Mouse (Mus musculus) lung, embryonic 16.5 days (tissue): ENCODE measurements at regions not wholly inside any gene's neighbourhood (a gene's known extent, or its start where the extent isn't known, plus 50 kb on each side); places are given as distances from the start of the nearest gene placed in this dataset.

Source experiments
- ATAC-seq: fragments of 200-750 bp; cut with Nextera tagmentation; 2 replicates; pipeline ENCODE4 v1.8.0; 2017; ENCODE audit warnings: low read depth, mild to moderate bottlenecking, moderate library complexity
- H3K27ac ChIP-seq: fragments of 300-500 bp; sonication (generic); 2 replicates; pipeline ENCODE4 v1.5.1; 2014; ENCODE audit warnings: mild to moderate bottlenecking, control low read depth, low read length
- H3K27me3 ChIP-seq: fragments of 300-500 bp; sonication (generic); 2 replicates; pipeline ENCODE4 v1.6.1; 2014; ENCODE audit warnings: low read depth, low read length, mixed read lengths; ENCODE audit not compliant: control insufficient read depth, insufficient read depth
- H3K36me3 ChIP-seq: fragments of 300-500 bp; sonication (generic); 2 replicates; pipeline ENCODE4 v1.6.1; 2014; ENCODE audit warnings: low read length; ENCODE audit not compliant: control insufficient read depth, insufficient read depth
- H3K4me1 ChIP-seq: fragments of 300-500 bp; sonication (generic); replicated peaks from 2 replicates; pipeline ENCODE4 v1.6.1; 2014; ENCODE audit warnings: low read length, mixed read lengths; ENCODE audit not compliant: control insufficient read depth, insufficient read depth
- H3K4me2 ChIP-seq: fragments of 300-500 bp; sonication (generic); 2 replicates; pipeline ENCODE4 v1.6.1; 2014; ENCODE audit warnings: low read depth, low read length, control low read depth
- H3K4me3 ChIP-seq: fragments of 300-500 bp; sonication (generic); 2 replicates; pipeline ENCODE4 v1.5.1; 2014; ENCODE audit warnings: mild to moderate bottlenecking, low read length, control low read depth
- H3K9ac ChIP-seq: fragments of 300-500 bp; sonication (generic); 2 replicates; pipeline ENCODE4 v1.6.1; 2014; ENCODE audit warnings: low read length, control low read depth
- H3K9me3 ChIP-seq: fragments of 300-500 bp; sonication (generic); 2 replicates; pipeline ENCODE4 v1.6.1; 2016; ENCODE audit warnings: low read length; ENCODE audit not compliant: control insufficient read depth
- WGBS: fragments of 180-500 bp; shearing (Covaris S2); extraction: QIAGEN DNeasy Blood & Tissue Kit; methylation state at CpG from one replicate; pipeline ENCODE4 v1.1.7; 2014; 5-methylcytosine and 5-hydroxymethylcytosine counted together

- no peaks in the 10 kb centered on the region for H3K27me3 ChIP-seq
These were observed 235.5 kb downstream of the Rfpl4b start for GRCm38 (mm10) chr10:38586061-38586460.

GRCm38 (mm10) chr10:38575726-38576125, 245.9 kb downstream of the Rfpl4b start:
- Histone ChIP-seq H3K4me3 (no peak overlapping the region), H3K9ac (no peak overlapping the region), H3K36me3 (no peaks in the 10 kb centered on the region), H3K4me2 (no peak overlapping the region), H3K27ac (no peak overlapping the region), H3K27me3 (no peaks in the 10 kb centered on the region), H3K4me1 (no peaks in the 10 kb centered on the region), H3K9me3 (no peaks in the 10 kb centered on the region)
- no peak for ATAC-seq
- WGBS = 64% methylated on average over 1 of the region's 1 CpGs

More at GRCm38 (mm10) chr10:38586061-38586460, 235.5 kb downstream of the Rfpl4b start:
- no peak overlapping the region for H3K4me3 ChIP-seq
- H3K9me3 ChIP-seq = no peaks in the 10 kb centered on the region
- no peak overlapping the region for H3K27ac ChIP-seq
- 79% methylated on average over 2 of the region's 2 CpGs for WGBS
- ATAC-seq = no peak
- H3K4me1 ChIP-seq = no peaks in the 10 kb centered on the region
- no peak overlapping the region for H3K4me2 ChIP-seq
- H3K9ac ChIP-seq = no peak overlapping the region
- no peaks in the 10 kb centered on the region for H3K36me3 ChIP-seq

- no peak for ATAC-seq
- 81% methylated on average over 1 of the region's 1 CpGs for WGBS
- Histone ChIP-seq H3K27ac (no peak overlapping the region), H3K9ac (no peak overlapping the region), H3K36me3 (no peaks in the 10 kb centered on the region), H3K9me3 (no peaks in the 10 kb centered on the region), H3K4me3 (no peak overlapping the region), H3K27me3 (no peaks in the 10 kb centered on the region), H3K4me2 (no peak overlapping the region), H3K4me1 (no peaks in the 10 kb centered on the region)
These were observed 247.9 kb downstream of the Rfpl4b start for GRCm38 (mm10) chr10:38573728-38574127.

GRCm38 (mm10) chr10:38573146-38573545, 248.4 kb downstream of the Rfpl4b start:
- WGBS = 54% methylated on average over 2 of the region's 2 CpGs
- Histone ChIP-seq H3K4me3 (no peak overlapping the region), H3K4me1 (no peaks in the 10 kb centered on the region), H3K4me2 (no peak overlapping the region), H3K27ac (no peak overlapping the region), H3K27me3 (no peaks in the 10 kb centered on the region), H3K9me3 (no peaks in the 10 kb centered on the region), H3K36me3 (no peaks in the 10 kb centered on the region), H3K9ac (no peak overlapping the region)
- ATAC-seq = no peak

GRCm38 (mm10) chr10:38567270-38567669, 254.3 kb downstream of the Rfpl4b start:
- H3K4me1 ChIP-seq = no peaks in the 10 kb centered on the region
- H3K9me3 ChIP-seq = no peaks in the 10 kb centered on the region
- H3K36me3 ChIP-seq = no peaks in the 10 kb centered on the region
- no peak overlapping the region for H3K9ac ChIP-seq
- H3K27ac ChIP-seq = no peak overlapping the region
- H3K4me3 ChIP-seq = no peak overlapping the region
- H3K4me2 ChIP-seq = no peak overlapping the region
- ATAC-seq = no peak
- WGBS = 90% methylated on average over 1 of the region's 1 CpGs
- H3K27me3 ChIP-seq = no peaks in the 10 kb centered on the region

GRCm38 (mm10) chr10:38566361-38566760, 255.2 kb downstream of the Rfpl4b start:
- Histone ChIP-seq H3K4me1 (no peaks in the 10 kb centered on the region), H3K9me3 (no peaks in the 10 kb centered on the region), H3K27ac (no peak overlapping the region), H3K4me2 (no peak overlapping the region), H3K4me3 (no peak overlapping the region), H3K36me3 (no peaks in the 10 kb centered on the region), H3K27me3 (no peaks in the 10 kb centered on the region), H3K9ac (no peak overlapping the region)
- no peak for ATAC-seq
- WGBS = 33% methylated on average over 1 of the region's 1 CpGs

- Histone ChIP-seq H3K4me3 (no peak overlapping the region), H3K4me1 (no peaks in the 10 kb centered on the region), H3K9ac (no peak overlapping the region), H3K27me3 (no peaks in the 10 kb centered on the region), H3K27ac (no peak overlapping the region), H3K9me3 (no peaks in the 10 kb centered on the region), H3K36me3 (no peaks in the 10 kb centered on the region), H3K4me2 (no peak overlapping the region)
- peak; percentile 85 for ATAC-seq
- 23% methylated on average over 5 of the region's 5 CpGs for WGBS
These were observed 266.5 kb downstream of the Rfpl4b start for GRCm38 (mm10) chr10:38555040-38555439.

GRCm38 (mm10) chr10:38553688-38554680, 267.6 kb downstream of the Rfpl4b start:
- peak overlapping the region; percentile 35 for H3K27ac ChIP-seq
- H3K4me2 ChIP-seq = peak overlapping the region; percentile 57
- no peaks in the 10 kb centered on the region for H3K9me3 ChIP-seq
- 12% methylated on average over 18 of the region's 18 CpGs for WGBS
- no peaks in the 10 kb centered on the region for H3K27me3 ChIP-seq
- H3K36me3 ChIP-seq = no peaks in the 10 kb centered on the region
- no peaks in the 10 kb centered on the region for H3K4me1 ChIP-seq
- ATAC-seq = peak; percentile 85
- H3K4me3 ChIP-seq = peak overlapping the region; percentile 37
- peak overlapping the region; percentile 36 for H3K9ac ChIP-seq

GRCm38 (mm10) chr10:38553326-38553687, 268.3 kb downstream of the Rfpl4b start:
- Histone ChIP-seq H3K4me1 (no peaks in the 10 kb centered on the region), H3K4me3 (no peak overlapping the region), H3K9me3 (no peaks in the 10 kb centered on the region), H3K27ac (no peak overlapping the region; the same call in 1 of the 2 replicates), H3K36me3 (no peaks in the 10 kb centered on the region), H3K9ac (no peak overlapping the region), H3K4me2 (no peak overlapping the region), H3K27me3 (no peaks in the 10 kb centered on the region)
- no peak for ATAC-seq
